Mouse (Mus musculus) lung, embryonic 14.5 days (tissue): ENCODE measurements at regions not wholly inside any gene's neighbourhood (a gene's known extent, or its start where the extent isn't known, plus 50 kb on each side); places are given as distances from the start of the nearest gene placed in this dataset.
"Not testable (repeated sequence)": the region's sequence is repeated elsewhere in the genome, so short reads cannot be mapped to it uniquely, and the experiment has no call there.

ENCODE experiments used
- ATAC-seq: fragments of 200-750 bp; cut with Nextera tagmentation; 2 replicates; pipeline ENCODE4 v1.8.0; 2017; ENCODE audit warnings: mild to moderate bottlenecking, moderate TSS enrichment, moderate library complexity; ENCODE audit not compliant: insufficient read depth
- DNase-seq: peaks from one replicate; pipeline ENCODE4 v3.0.0-alpha.2; 2015
- H3K27ac ChIP-seq: fragments of 300-500 bp; sonication (generic); 2 replicates; pipeline ENCODE4 v1.5.1; 2014; ENCODE audit warnings: low read depth, mild to moderate bottlenecking, moderate library complexity
- H3K27me3 ChIP-seq: fragments of 300-500 bp; sonication (generic); 2 replicates; pipeline ENCODE4 v1.6.1; 2014; ENCODE audit warnings: low read length, control low read depth; ENCODE audit not compliant: insufficient read depth
- H3K36me3 ChIP-seq: fragments of 300-500 bp; sonication (generic); 2 replicates; pipeline ENCODE4 v1.6.1; 2014; ENCODE audit warnings: control low read depth; ENCODE audit not compliant: insufficient read depth
- H3K4me1 ChIP-seq: fragments of 300-500 bp; sonication (generic); 2 replicates; pipeline ENCODE4 v1.6.1; 2014; ENCODE audit warnings: antibody characterized with exemption, control low read depth; ENCODE audit not compliant: insufficient read depth
- H3K4me2 ChIP-seq: fragments of 300-500 bp; sonication (generic); 2 replicates; pipeline ENCODE4 v1.6.1; 2014; ENCODE audit warnings: mild to moderate bottlenecking
- H3K4me3 ChIP-seq: fragments of 300-500 bp; sonication (generic); 2 replicates; pipeline ENCODE4 v1.5.1; 2014; ENCODE audit warnings: low read depth, low read length
- H3K9ac ChIP-seq: fragments of 300-500 bp; sonication (generic); 2 replicates; pipeline ENCODE4 v1.6.1; 2014
- H3K9me3 ChIP-seq: fragments of 300-500 bp; sonication (generic); 2 replicates; pipeline ENCODE4 v1.6.1; 2016; ENCODE audit warnings: low read depth, low read length, control low read depth
- CTCF ChIP-seq: IDR thresholded peaks from 2 replicates; pipeline ENCODE4 v1.5.1; 2016; ENCODE audit warnings: antibody characterized with exemption, low read depth
- WGBS: fragments of 180-500 bp; shearing (Covaris S2); extraction: QIAGEN DNeasy Blood & Tissue Kit; methylation state at CpG from one replicate; pipeline ENCODE4 v1.1.7; 2014; 5-methylcytosine and 5-hydroxymethylcytosine counted together

- no peak overlapping the region for H3K4me2 ChIP-seq
- H3K36me3 ChIP-seq: no peaks in the 10 kb centered on the region
- DNase-seq (no peak), ATAC-seq (no peak)
- H3K4me1 ChIP-seq: no peaks in the 10 kb centered on the region
- WGBS: 76% methylated on average over 1 of the region's 1 CpGs
- H3K4me3 ChIP-seq: no peak overlapping the region
- no peak overlapping the region for H3K27ac ChIP-seq
- TF ChIP-seq CTCF: no peak
- H3K9me3 ChIP-seq: no peaks in the 10 kb centered on the region
- no peak overlapping the region for H3K9ac ChIP-seq
- H3K27me3 ChIP-seq: no peaks in the 10 kb centered on the region
Observed at GRCm38 (mm10) chrX:68486585-68486984, 191.8 kb upstream of the Fmr1 start.

- DNase-seq, H3K27me3 ChIP-seq, H3K4me2 ChIP-seq, H3K36me3 ChIP-seq, H3K9me3 ChIP-seq, H3K4me1 ChIP-seq, ATAC-seq, H3K4me3 ChIP-seq, H3K27ac ChIP-seq, H3K9ac ChIP-seq: not testable (repeated sequence)
- 50% methylated on average over 1 of the region's 1 CpGs for WGBS
Observed at GRCm38 (mm10) chrX:68492052-68492451, 186.3 kb upstream of the Fmr1 start.

- DNase-seq (no peak), ATAC-seq (no peak)
- no peaks in the 10 kb centered on the region for H3K4me1 ChIP-seq
- H3K27me3 ChIP-seq: no peaks in the 10 kb centered on the region
- no peak overlapping the region for H3K4me3 ChIP-seq
- H3K9me3 ChIP-seq: no peaks in the 10 kb centered on the region
- 48% methylated on average over 2 of the region's 2 CpGs for WGBS
- no peak for TF ChIP-seq CTCF
- H3K36me3 ChIP-seq: no peaks in the 10 kb centered on the region
- no peak overlapping the region for H3K9ac ChIP-seq
- no peak overlapping the region for H3K4me2 ChIP-seq
- H3K27ac ChIP-seq: no peak overlapping the region
Observed at GRCm38 (mm10) chrX:68494398-68495143, 183.8 kb upstream of the Fmr1 start.

DNA sequence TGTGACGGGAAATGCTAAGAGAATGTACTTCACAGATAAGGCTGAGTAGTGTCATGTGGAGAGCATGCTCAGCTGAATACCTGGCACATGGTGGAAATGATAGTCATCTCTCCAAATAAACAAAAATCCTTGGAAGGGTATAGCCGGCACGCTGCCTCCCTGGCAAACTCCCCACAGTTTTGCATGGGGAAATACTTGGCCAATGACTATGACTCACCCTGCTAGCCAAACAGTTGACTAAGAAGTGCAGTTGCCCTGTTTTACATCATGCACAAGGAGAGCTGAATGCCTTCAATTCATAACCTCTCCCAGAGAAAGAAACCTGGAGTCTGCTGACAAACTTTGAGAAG lies 183.2 kb upstream of the Fmr1 start:
- ATAC-seq (no peak), DNase-seq (peak; percentile 0)
- Histone ChIP-seq H3K9me3 (no peaks in the 10 kb centered on the region), H3K9ac (no peak overlapping the region), H3K36me3 (no peaks in the 10 kb centered on the region), H3K27ac (no peak overlapping the region), H3K4me3 (no peak overlapping the region), H3K27me3 (no peaks in the 10 kb centered on the region), H3K4me1 (no peaks in the 10 kb centered on the region), H3K4me2 (no peak overlapping the region)
- no peak for TF ChIP-seq CTCF
- 28% methylated on average over 3 of the region's 3 CpGs for WGBS

GRCm38 (mm10) chrX:68495751-68496150 lies 182.6 kb upstream of the Fmr1 start:
- Histone ChIP-seq H3K4me1 (no peaks in the 10 kb centered on the region), H3K4me2 (no peak overlapping the region), H3K9me3 (no peaks in the 10 kb centered on the region), H3K4me3 (no peak overlapping the region), H3K9ac (no peak overlapping the region), H3K36me3 (no peaks in the 10 kb centered on the region), H3K27me3 (no peaks in the 10 kb centered on the region), H3K27ac (no peak overlapping the region)
- ATAC-seq (no peak), DNase-seq (no peak)
- WGBS: 89% methylated on average over 5 of the region's 5 CpGs
- TF ChIP-seq CTCF: no peak

DNA sequence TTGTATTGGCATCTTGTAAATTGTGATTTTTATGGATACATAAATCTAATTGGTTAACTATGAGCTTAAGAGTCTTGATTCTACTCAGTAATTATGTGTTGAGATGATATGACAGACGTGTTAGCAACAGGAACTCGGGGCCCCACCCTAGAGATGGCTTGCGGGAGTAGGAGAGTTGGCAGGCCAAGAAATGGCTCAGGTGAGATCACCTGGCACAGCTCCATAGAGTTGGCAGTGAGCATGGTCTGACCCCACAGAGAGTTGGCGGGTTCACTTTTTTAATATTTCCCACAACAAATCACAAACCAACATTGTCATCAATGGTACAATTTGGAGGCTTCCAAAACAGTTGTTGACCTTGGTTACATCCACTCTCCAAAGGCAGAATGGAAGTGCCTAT lies 180.5 kb upstream of the Fmr1 start:
- DNase-seq: no peak
- WGBS: 87% methylated on average over 4 of the region's 4 CpGs
- TF ChIP-seq CTCF: no peak
- Histone ChIP-seq H3K9me3 (no peaks in the 10 kb centered on the region), H3K4me1 (no peaks in the 10 kb centered on the region), H3K9ac (no peak overlapping the region), H3K27me3 (no peaks in the 10 kb centered on the region), H3K4me2 (no peak overlapping the region), H3K36me3 (no peaks in the 10 kb centered on the region), H3K27ac (no peak overlapping the region), H3K4me3 (no peak overlapping the region)
- ATAC-seq: no peak

DNA sequence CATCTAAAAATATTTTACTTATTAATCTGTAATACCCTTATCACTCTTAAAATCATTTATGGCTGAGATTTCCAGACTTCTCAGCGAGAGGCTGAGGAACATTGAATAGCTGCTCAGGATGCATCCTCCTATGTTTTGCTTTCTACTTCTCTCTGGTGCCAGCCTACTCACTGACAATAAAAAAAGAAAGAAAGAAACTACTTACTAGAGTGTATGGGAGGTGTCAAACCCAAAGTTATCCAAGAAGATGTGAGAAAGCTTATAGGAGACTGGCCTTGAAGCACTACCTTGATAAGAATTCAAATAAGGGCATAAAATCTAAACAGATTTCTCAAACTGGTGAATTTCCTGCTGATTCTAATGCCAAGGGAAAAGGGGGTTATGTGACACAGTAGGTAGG lies 175.4 kb upstream of the Fmr1 start:
- Histone ChIP-seq H3K4me3 (no peak overlapping the region), H3K27ac (no peak overlapping the region), H3K27me3 (no peaks in the 10 kb centered on the region), H3K4me2 (no peak overlapping the region), H3K9me3 (no peaks in the 10 kb centered on the region), H3K9ac (no peak overlapping the region), H3K4me1 (no peaks in the 10 kb centered on the region), H3K36me3 (no peaks in the 10 kb centered on the region)
- no peak for TF ChIP-seq CTCF
- WGBS: 74% methylated on average over 1 of the region's 1 CpGs
- DNase-seq (no peak), ATAC-seq (no peak)

DNA sequence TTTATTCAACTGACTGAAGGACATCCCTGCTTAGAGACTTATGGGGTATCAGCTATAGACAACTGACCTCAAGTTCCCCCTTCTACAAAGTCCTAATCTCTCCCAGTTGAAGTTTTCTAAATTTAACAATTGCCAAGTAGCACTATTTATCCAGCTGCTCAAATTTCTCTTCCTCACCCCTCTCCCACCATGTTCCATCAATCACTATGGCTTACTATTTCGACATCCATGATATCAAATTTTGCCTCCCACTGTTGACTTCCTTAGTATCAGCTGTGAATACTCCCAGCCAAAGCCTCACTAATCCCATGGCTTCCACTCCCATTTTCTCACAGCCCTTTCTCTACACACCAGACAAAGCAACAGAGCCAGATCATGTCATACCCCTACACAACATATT lies 170.7 kb upstream of the Fmr1 start:
- no peaks in the 10 kb centered on the region for H3K27me3 ChIP-seq
- DNase-seq: no peak
- no peak for ATAC-seq
- no peak overlapping the region for H3K9ac ChIP-seq
- no peak overlapping the region for H3K4me3 ChIP-seq
- H3K4me2 ChIP-seq: no peak overlapping the region
- no peak for TF ChIP-seq CTCF
- 57% methylated on average over 1 of the region's 1 CpGs for WGBS
- H3K36me3 ChIP-seq: no peaks in the 10 kb centered on the region
- H3K9me3 ChIP-seq: no peaks in the 10 kb centered on the region
- no peaks in the 10 kb centered on the region for H3K4me1 ChIP-seq
- no peak overlapping the region for H3K27ac ChIP-seq
